Mouse (Mus musculus): ENCODE data around the gene Tecpr2.
A peak's percentile ranks its signal among the peaks of the same experiment; 100 is the strongest.
"Not testable (repeated sequence)": the region's sequence is repeated elsewhere in the genome, so short reads cannot be mapped to it uniquely, and the experiment has no call there.

Gene Tecpr2

DNA sequence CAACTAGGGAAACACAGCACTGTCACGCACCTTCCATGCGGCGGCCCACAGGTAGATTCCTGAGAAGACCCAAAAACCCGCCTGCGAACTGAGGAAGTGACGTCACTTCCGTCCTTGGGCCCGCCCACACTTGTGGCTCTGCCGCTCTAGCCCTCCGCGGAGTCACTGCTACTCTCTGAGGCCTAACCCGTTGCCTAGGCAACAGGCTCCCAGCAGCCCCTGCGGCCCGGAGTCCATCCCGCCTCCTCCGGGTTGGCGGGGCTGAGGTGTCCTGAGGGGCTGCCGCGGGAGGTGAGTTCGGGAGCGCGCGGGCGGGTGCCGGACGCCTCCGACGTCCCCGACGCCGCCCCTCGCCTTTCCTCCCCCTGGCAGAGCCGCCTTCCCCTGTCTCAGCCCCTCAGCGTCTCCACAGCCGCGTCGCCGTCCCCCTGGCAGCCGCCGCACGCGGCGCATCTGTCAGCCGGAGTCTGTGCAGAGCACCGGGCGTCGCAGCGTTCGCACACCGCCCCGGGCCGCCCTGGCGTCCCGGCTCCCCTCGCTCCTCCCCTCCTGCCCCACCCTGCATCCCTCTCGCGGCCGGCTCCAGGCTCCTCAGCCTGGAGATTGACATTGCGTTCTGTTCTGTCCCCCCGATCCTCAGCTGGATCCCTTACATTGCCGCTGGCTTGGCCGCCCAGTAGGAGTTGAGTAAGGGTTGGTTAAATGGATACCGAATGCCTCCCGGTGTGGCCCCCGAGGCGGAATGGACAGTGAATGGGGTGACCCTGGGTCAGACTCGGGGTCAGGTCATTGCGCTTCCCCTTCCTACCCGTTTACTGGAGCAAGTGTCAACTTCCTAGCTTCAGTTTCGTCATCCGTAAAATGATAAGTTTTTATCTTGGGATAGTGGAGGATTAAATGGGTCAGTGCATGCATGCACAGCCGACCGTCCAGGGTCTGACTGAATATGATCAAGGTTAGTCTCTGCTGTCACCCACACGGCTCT is at the start of gene Tecpr2, which contains the start of gene Cinp:
Tecpr2 (plus strand) TSS at position 229 of the 985 bp plus-strand sequence.
Cinp (minus strand) TSS at position 110 of the 985 bp plus-strand sequence.
- peak; percentile 95 to 96 for DNase-seq (ENCODE audit: low spot score in 2 of 2)

DNA sequence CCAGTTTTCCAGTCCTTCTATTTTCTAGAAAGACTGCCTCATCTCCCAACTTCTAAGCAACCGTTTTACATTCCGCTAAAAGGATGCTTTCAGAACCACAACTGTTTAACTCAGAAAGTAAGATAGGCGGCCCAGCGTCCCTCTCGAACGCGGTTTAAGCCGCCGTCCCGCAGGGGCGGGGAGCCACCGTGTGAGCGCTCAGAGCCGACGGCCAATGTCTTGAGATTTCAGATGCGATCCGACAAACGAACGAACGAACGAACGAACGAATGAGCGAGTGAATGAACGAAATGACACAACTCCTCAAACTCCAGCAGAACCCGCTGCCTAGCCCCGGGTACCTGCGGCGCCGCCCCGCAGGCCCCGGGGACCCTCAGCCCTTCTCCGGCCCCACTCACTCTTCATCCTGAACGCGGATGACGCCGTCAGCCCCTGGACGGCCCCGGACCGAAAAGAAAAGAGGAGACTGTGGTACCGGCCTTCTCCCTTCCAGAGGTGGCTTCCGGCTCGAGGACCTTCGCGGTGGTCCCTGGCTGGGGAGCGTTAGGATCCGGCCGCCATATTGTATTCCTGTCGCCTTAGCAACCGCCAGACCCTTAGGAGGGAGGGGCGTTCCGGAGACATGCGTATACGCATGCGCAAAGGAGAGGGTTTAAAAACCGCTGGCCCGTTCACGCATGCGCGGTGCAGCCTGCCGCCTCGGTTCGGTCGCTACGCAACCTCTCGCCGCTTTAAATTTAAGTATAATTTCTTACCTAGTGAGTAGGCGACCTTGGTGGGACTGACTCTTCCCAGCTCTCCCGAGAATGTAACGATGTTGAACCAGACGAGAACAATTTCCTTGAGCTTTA is 48.5 kb upstream of the Tecpr2 start, which contains the start of gene Mok:
Mok (minus strand) TSS at position 592 of the 851 bp plus-strand sequence.
- peak; percentile 94 to 96 for DNase-seq (ENCODE audit: low spot score in 2 of 2)

DNA sequence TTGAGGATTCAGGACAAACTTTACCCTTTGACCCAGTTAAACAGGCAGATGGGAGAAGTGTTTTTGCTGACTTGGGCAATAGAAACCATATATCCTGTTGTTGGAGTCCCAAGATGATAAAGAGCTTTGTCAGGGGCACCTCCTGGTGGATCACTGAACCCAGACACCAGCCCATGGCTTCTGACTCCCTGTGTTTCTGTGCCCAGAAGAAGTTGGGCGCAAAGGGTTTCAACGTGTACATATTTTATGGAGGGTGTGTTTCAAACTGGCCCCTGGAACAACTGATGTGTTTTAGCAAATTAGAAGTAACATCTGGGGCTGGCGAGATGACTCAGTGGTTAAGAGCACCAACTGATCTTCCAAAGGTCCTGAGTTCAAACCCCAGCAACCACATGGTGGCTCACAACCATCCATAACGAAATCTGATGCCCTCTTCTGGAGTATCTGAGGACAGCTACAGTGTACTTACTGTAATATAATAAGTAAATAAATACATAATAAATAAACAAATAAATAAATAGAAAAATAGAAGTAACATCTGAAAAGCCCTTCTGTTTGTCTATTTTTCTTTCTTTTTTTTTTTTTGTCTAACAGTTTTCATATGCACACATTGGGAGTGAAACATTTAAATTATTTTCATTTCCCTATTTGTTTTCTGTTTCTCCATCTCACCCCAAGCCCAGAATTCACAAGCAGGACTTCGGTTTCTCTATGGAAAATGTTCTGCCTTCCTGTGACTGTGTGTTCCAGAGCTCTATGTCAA is 47.2 kb upstream of the Tecpr2 start:
- no peak for DNase-seq (ENCODE audit: low spot score in 2 of 2)

DNA sequence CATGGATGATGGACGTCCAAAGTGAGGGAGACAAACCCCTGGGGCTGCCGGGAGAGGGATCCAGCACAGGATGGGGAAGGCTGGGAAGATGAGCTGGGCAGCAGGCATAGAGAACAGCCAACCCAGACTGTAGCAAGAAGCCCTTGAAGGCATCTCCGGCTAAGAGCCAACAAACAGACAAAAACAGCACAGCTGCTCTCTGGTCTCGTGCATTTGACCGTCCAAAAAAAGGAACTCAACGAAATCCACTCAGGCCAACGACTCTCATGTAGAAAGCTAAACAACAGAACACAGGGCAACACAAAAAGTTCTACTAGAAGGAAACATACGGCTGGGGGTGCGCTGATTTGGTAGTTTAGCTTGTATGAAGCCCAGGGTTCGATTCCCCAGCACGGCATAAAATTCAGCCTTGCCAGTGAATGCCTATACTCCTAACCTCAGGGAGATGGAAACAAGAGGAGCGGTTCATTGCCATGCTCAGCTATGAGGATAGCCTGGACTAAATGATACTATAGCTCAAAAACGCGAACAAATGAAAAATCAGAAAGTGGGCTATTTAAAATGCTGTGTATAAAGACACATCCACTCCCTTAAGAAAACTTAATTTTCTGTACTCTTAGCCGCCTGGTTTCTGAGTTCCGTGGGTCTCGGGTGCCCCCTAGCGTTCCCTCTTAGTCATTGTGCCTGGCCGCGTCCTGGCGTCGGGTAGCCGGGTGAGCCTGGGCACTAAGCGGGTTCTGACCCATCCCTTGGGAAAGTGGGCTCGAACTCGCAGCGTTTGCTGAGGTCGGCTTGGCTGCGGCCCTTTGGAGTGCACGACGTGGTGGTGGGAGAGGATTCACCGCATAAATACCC is 45.6 kb upstream of the Tecpr2 start:
- DNase-seq (ENCODE audit: low spot score in 2 of 2), result peak; percentile 77 to 86

DNA sequence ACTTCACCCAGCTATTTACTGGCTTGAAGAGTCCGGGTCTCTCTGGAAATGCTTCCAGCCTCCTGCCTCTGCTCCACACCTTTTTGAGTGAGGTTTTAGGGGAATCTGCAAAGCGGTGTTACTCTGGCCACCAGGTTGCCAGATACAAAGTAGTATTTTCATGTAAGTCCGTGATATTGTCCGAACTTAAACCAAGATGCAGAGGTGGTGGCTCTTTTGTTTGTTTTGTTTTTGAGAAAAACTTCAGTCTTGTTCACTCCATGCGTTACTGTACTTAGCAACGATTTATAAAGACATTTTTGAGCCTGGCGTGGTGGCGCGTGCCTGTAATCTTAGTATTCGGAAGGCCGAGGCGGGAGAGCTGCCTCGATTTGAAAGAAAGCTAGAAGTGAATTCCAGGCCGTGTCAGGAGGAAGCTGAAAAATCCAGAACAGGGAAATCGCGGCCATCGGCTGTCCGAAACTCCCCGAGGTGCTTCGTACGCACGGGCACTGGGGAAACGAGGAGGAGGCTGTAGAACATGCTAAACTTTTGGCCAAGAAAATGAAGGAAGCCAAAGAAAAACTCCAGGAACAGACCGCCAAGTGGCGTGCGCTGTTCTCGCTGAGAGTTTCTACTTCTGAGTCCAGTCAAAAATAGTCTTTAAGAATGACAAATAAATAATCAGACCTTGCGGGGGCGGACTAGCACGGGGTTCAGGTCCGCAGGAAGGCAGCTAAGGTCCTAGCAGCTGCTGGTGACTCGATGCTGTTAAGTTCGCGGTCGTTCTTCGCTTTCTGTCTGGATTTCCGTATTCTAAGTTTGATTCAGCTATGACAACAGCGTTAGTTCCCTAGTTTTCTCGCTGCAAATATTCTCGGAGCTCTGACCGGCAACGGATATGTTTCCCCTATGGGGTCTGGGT is 44.6 kb upstream of the Tecpr2 start:
- DNase-seq (ENCODE audit: low spot score in 2 of 2), result peak in 1 of 2 experiments; percentile 35

DNA sequence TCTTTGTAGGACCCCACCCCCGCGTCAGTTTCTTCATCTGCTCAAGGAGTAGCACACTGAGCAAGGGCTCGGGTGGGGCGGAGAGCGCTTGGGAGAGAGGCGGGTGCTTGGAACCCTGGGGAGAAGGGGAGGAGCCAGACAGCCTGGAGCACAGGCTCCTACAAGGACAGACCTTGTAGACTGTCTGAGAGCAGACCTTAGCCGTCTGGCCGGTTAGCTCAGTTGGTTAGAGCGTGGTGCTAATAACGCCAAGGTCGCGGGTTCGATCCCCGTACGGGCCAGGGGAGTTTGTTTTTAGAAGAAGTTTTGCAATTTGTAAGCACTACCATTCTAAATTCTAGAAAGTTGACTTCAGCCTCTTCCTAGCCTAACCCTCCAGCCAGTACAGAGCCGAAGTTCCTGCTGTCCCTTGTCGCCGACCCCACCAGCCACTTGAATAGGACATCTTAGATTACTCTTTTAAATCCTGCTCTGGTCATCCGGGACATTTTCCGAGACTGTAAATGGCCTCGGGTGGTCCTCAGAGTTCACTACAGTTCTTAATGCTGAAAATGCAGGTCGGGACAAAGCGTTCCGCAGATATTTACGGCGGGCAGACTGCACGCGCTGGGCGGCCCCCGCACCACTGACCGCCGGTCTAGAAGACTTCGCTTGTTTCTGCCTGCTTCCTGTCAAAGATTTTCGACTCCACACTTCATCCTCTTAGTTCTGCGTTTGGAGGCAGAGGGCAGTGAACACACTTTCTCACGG is 43.8 kb upstream of the Tecpr2 start:
- peak; percentile 87 to 92 for DNase-seq (ENCODE audit: low spot score in 2 of 2)

DNA sequence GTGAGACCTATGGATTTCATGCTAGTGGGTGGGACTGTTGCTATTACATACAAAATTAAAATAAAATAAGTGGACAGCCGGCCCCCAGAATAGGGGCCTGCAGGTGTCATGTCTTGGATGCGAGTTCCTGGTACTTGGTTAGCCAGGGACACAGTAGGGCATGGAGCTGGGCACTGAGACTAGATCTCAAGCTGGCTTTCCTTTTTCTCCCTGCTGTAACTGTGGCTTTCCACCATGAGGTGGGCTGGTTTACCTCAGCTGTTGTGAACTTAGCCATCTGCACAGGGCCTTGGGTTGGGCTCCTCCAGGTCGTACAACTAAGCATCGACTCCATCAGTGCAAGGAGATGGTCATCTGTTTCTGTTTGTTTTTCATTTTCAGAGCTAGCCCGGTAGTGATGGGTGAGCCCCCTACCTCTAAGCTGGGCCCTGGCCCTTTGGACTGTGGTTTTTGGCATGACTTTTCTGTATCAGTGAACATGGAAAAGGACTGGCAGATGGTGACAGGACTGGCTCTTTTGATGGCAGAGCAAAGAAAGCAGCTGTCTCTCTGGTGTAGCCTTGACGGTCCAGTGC is 42.8 kb upstream of the Tecpr2 start:
- no peak for DNase-seq (ENCODE audit: low spot score in 2 of 2)

DNA sequence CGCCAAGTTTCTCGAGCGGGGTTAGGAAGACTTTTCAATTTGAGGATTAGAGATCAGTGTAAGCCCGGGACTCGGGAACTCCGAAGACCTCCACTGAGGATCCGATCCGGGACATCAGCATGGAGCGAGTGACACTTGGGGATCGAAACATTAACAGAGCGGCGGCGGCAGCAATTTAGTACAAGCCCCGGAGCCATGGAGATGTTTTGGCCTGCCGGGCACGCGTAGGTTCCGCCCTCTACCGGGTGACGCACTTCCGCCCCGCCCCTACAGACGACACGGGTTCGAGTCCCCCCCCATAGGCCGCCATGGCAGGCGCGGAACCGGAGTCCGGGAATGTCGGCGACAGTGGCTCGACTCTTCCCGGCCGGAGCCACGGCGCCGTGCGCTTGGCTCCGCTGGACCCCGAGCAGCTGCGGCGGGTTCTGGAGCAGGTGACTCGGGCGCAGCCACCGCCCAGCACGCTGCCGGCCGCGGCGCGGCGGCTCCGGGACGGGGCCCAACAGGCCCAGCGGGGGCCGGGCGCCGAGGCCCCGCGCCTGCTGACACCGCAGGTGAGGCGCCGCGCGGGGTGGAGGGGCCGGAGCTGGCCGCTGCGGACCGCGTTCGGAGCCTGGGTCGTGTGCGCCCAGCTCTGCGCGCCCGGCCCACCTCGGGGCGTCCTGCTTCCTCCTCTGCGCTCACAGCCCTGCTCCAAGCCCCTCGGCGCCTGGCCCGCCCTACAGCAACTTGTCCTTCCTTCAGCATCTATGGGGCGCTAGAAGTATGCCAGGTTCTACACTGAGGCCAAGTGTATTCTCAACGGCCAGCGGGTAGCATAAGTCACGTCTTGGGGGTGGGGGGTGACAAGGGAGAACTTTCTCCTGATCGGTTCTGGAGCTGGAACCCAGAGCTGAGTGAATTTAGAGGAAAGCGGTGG is 38.8 kb upstream of the Tecpr2 start, which contains the start of gene Zfp839:
Zfp839 (plus strand) TSS at position 244 of the 919 bp plus-strand sequence.
- peak; percentile 80 to 86 for DNase-seq (ENCODE audit: low spot score in 2 of 2)

DNA sequence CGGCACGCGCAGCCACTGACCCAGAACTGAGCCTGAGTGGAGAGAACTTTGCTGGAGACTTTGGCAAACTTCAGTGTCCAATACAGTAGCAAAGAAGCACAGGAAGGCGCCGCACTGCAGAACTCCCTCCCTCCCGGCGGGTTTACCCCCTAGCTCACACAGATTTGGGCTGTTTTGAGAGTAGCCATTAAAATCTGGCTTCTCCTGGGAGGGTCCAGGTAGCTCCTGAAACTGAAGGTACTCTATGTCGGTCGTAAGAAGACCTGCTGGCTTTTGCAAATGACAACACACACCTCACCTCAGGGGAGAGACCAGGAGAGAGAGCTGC is 38.2 kb upstream of the Tecpr2 start:
- no peak for DNase-seq (ENCODE audit: low spot score in 2 of 2)

DNA sequence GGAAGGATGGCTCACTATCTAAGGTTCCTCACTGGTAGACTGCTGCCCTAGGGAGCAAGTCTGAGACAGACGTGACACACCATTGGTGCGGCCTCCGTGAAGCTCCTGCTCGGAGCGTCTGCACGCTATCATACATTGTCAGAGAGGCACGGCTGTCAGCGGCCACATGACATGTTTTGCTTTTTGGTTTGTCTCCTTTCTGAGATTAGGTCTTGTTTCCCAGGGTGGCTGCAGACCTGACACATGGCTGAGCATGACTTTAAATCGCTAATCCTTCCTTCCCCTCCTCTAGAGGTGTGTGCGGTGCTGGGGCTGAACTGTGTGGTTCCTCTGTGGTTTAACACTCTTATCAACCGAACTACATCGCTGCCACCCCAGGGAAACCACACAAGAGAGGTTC is 37.6 kb upstream of the Tecpr2 start:
- DNase-seq (ENCODE audit: low spot score in 2 of 2), result no peak

DNA sequence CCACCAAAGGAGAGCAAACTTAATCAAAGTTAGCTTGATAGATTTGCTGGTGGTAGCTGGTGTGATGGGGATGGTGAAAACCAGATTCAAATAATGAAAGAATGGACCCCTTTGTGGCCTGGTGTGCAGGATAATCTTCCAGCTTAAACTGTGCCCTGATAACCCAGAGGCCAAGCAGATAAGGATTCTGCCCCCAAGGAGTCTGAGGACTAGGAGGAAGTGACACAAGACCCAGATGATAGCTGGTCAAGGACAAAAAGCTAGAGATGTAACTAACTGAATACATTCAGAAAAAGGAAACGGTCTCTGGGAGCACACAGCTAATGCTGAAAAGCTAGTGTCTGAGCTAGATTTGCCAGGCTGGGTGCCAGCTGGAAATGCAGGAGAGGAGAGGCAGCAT is 37.1 kb upstream of the Tecpr2 start:
- DNase-seq (ENCODE audit: low spot score in 2 of 2), result no peak

DNA sequence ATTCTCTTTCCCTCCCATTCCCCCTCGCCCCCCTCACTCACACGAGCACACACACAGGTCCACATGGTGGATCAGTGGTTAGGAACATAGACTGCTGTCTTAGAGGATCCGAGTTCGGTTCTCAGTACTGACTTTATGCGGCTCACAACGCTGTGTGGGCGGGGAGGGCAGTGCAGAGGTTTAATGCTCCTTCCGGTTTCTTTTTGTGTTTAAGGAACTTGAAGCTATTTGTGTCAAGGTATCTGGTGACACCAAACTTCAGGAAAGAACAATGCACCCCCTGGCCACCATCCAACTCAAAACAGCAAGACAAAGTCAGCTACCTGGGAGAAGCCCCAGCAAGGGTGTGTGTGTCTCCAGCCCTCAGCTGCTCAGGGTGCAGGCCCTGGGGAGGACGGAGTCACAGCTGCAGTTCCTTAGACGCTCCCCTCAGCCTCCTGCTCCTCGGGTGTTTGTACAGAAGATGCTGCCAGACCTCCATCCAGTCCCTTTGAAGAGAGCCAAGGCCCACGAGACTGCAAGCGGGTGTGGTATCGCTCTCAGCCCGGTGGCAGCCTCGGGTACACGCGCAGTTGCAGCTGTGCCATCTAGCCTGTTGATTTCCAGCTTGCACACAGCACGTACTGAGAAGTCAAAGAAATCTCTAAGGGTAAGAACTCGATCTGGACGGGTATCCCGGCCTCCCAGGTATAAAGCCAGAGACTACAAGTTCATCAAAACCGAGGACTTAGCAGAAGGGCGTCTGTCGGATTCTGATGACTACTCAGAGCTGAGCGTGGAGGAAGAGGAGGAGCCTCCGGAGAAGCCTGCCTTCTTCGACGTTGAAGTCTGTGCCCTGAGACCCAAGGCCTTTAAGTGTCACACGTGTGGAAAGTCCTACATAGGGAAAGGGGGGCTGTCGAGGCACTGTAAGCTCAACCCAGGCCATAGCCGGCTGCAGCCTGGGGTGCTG is 34.0 kb upstream of the Tecpr2 start:
- DNase-seq (ENCODE audit: low spot score in 2 of 2), result no peak

DNA sequence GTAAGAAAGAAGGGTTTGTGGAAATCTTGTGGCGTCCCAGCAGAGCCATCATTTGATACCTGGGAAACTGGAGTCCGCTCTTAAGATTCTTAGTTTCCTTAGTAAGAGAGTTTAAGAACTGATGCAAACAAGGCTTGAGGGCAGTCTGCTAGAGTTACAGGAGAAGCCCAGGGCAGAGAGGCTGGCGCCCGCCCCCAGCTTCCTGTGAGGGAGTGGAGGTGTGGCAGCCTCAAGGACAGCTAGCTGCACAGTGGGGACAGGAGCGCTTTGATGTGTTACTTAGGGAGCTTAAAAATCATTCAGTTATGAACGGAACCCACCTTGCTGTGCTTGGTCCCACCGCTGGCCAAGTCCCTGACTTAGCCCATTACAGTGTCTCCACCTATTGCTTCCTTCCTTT is 31.9 kb upstream of the Tecpr2 start:
- no peak for DNase-seq (ENCODE audit: low spot score in 2 of 2)

DNA sequence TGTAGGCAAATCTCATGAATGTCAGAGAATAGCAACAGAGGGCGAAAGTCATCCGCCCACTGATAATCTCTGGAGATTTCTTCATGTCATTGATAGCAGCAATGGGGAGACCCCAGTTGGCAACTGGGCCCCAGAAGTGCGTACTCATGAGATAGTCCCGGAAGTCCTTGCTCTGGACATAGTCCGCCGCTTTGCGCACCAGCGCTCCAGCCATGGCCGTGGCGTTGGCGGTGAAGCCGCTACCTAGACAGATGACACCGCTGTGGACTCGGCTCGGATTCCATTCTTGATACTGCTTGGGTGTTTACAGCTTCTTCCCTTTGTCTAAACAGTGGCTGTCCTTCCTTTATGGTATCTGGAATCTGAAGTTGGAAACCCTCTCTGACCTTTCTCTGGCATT is 30.4 kb upstream of the Tecpr2 start:
- not testable (repeated sequence) for DNase-seq (ENCODE audit: low spot score in 2 of 2)

DNA sequence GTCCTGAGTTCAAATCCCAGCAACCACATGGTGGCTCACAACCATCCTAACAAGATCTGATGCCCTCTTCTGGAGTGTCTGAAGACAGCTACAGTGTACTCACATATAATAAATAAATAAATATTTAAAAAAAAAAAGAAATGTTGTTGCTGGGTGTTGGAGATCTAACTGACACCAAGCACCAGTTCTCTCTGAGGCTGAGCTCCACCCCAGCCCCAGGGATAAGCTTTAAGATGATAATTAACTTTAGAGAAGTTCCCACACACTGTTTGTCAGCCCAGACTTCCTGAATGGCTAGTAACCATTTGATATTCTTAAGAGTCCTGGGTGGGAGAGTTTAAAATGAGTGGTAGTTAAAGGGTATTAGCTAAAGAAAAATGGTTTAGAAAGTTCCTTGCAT is 28.8 kb upstream of the Tecpr2 start:
- DNase-seq (ENCODE audit: low spot score in 2 of 2), result no peak

DNA sequence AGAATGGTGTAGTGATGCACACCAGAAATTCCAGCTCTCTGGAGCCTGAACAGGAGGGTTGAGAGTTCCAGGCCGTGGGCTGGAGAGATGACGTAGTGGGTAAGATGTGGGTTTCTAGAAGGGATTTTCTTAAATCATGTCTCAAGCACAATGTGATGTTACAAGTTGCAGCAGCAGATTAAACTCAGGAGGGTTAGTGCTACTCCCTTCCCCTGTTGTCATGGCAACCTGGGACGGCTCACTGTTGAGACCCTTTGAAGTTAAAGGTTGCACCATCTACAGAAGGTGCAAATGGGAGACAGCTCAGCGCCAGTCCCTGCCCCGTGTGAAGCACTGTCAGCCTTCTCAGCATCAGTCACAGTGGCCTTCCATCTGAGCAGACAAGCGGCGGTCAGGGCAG is 27.8 kb upstream of the Tecpr2 start:
- DNase-seq (ENCODE audit: low spot score in 2 of 2), result no peak

Measured in urinary bladder, postnatal 4 days (tissue).